21 mouse cellular contexts compared by ENCODE assay signal in the genomic region with DNA sequence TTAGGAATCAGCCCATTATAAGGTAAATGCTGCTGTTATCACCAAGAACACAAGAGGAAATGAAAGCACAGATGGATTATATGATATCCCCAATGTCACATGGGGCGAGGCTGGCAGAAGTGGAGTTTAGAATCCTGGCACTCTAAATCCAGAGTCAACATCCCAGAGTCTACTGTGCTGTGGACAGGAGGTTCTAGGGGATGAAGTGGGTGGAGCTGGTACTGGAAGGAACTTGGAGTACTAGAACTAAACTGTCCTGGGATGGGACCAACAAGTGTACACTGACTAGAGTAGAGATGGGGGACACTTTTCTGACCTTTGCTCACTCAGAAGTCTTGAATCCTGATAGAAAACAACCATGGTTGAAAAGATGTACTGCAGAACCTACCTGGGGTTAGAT. TPM values are rescaled to one million over a fixed set of nuclear protein-coding genes. Genes with fewer than 3 reads are reported as not detected.
"Had no signal": no experiment of that assay in that cellular context is flagged by ENCODE, and none has a peak within 500 bp of the region (broad histone marks: within the 10 kb centered on the region; RNA-seq: fewer than 3 reads in every experiment).

No protein-coding gene starts in this region.

- H3K9ac ChIP-seq: liver, embryonic 13.5 days; lung, embryonic 14.5 days; midbrain, embryonic 15.5 days; neural tube, embryonic 13.5 days had no signal

- H3K4me3 ChIP-seq: layer of hippocampus, adult 2 months; liver, embryonic 13.5 days; midbrain, embryonic 15.5 days; myocyte; neural tube, embryonic 13.5 days had no signal

- H3K27ac ChIP-seq: kidney, postnatal 0 days; layer of hippocampus, adult 2 months; liver, embryonic 13.5 days; macrophage; midbrain, embryonic 15.5 days; neural tube, embryonic 13.5 days had no signal

- ATAC-seq: intestine, postnatal 0 days; lung, postnatal 0 days; midbrain, embryonic 15.5 days had no signal

- H3K36me3 ChIP-seq: liver, embryonic 13.5 days; midbrain, embryonic 15.5 days; neural tube, embryonic 13.5 days had no signal

- H3K27me3 ChIP-seq: liver, embryonic 13.5 days; midbrain, embryonic 15.5 days; neural tube, embryonic 13.5 days had no signal

- H3K9me3 ChIP-seq: liver, embryonic 13.5 days; midbrain, embryonic 15.5 days; neural tube, embryonic 13.5 days had no signal

- DNase-seq: kidney, adult 2 months; kidney, postnatal 25 days; layer of hippocampus, adult 9-11 months; liver, embryonic 13.5 days; lung, embryonic 14.5 days; retina, postnatal 1 day; thymus, adult 18-20 months; thymus, postnatal 36 days had no signal

- H3K4me2 ChIP-seq: liver, embryonic 13.5 days; lung, embryonic 14.5 days; midbrain, embryonic 11.5 days; midbrain, embryonic 15.5 days; neural tube, embryonic 13.5 days had no signal

- H3K4me1 ChIP-seq: liver, embryonic 13.5 days had no signal

RNA-seq across cellular contexts. Expression of gene Rgs16, which starts 38.7 kb away (rescaled TPM):
- total RNA-seq: megakaryocyte, adult 5-6 weeks; neutrophil, adult 5-6 weeks had no signal

RNA-seq across cellular contexts. Expression of gene Rgs8, which starts 48.6 kb away (rescaled TPM):
- total RNA-seq: megakaryocyte, adult 5-6 weeks; neutrophil, adult 5-6 weeks had no signal
- polyA plus RNA-seq: liver, embryonic 16.5 days; macrophage; urinary bladder, adult 2 months had no signal
